Mouse (Mus musculus) neural tube, embryonic 15.5 days (tissue): ENCODE data around the gene Cpox. TPM values are rescaled to one million over a fixed set of nuclear protein-coding genes. Genes with fewer than 3 reads are reported as not detected.
A peak's percentile ranks its signal among the peaks of the same experiment; 100 is the strongest.

Source experiments
- ATAC-seq: fragments of 200-750 bp; cut with Nextera tagmentation; 2 replicates; pipeline ENCODE4 v1.8.0; 2017; ENCODE audit warnings: mild to moderate bottlenecking, moderate TSS enrichment, moderate library complexity; ENCODE audit not compliant: low FRiP score
- H3K27ac ChIP-seq: fragments of 300-500 bp; sonication (generic); replicated peaks from 2 replicates; pipeline ENCODE4 v1.5.1; 2015; ENCODE audit warnings: mild to moderate bottlenecking, inconsistent platforms
- H3K27me3 ChIP-seq: fragments of 300-500 bp; sonication (generic); replicated peaks from 2 replicates; pipeline ENCODE4 v1.6.1; 2015; ENCODE audit warnings: inconsistent platforms
- H3K36me3 ChIP-seq: fragments of 300-500 bp; sonication (generic); 2 replicates; pipeline ENCODE4 v1.6.1; 2015; ENCODE audit warnings: inconsistent platforms
- H3K4me1 ChIP-seq: fragments of 300-500 bp; sonication (generic); 2 replicates; pipeline ENCODE4 v1.6.1; 2015; ENCODE audit warnings: inconsistent platforms
- H3K4me2 ChIP-seq: fragments of 300-500 bp; sonication (generic); 2 replicates; pipeline ENCODE4 v1.6.1; 2015; ENCODE audit warnings: inconsistent platforms, mild to moderate bottlenecking, moderate library complexity
- H3K4me3 ChIP-seq: fragments of 300-500 bp; sonication (generic); replicated peaks from 2 replicates; pipeline ENCODE4 v1.5.1; 2015; ENCODE audit warnings: mild to moderate bottlenecking, inconsistent platforms
- H3K9ac ChIP-seq: fragments of 300-500 bp; sonication (generic); replicated peaks from 2 replicates; pipeline ENCODE4 v1.6.1; 2015; ENCODE audit warnings: mild to moderate bottlenecking, inconsistent platforms
- H3K9me3 ChIP-seq: fragments of 300-500 bp; sonication (generic); replicated peaks from 2 replicates; pipeline ENCODE4 v1.6.1; 2016; ENCODE audit warnings: inconsistent platforms
- WGBS: fragments of 180-500 bp; shearing (Covaris S2); methylation state at CpG from one replicate; pipeline ENCODE4 v1.1.7; 2015; ENCODE audit warnings: mixed read lengths; 5-methylcytosine and 5-hydroxymethylcytosine counted together
- polyA plus RNA-seq: library from polyadenylated mRNA; unstranded; fragments of >200 nt; fragmentation: Nextera tagmentation; extraction: Ambion mirVana; gene quantifications from 2 replicates; pipeline ENCODE4 v1.2.1, GENCODE M21; 2015

Gene Cpox
- polyA plus RNA-seq, result 15.8 and 20.3 TPM in 2 replicates

- Histone ChIP-seq H3K9ac (peak within 1 kb of the TSS; percentile 77), H3K9me3 (no peaks in the 10 kb centered on the region), H3K4me1 (peaks cover 23% of the 10 kb centered on the region), H3K4me3 (peak within 1 kb of the TSS; percentile 79), H3K27ac (peak within 1 kb of the TSS; percentile 85), H3K27me3 (no peaks in the 10 kb centered on the region), H3K36me3 (peaks cover 15% of the 10 kb centered on the region), H3K4me2 (peak within 1 kb of the TSS; percentile 65)
- peak; percentile 99 for ATAC-seq
- under 1% methylated on average over 47 of the region's 51 CpGs for WGBS
These were observed at the start of gene Cpox for GRCm38 (mm10) chr16:58669917-58670630. TSS of gene Cpox (plus strand) at chr16:58670292.

GRCm38 (mm10) chr16:58622377-58622776 lies 47.7 kb upstream of the Cpox start:
- no peak for ATAC-seq
- Histone ChIP-seq H3K4me3 (no peak overlapping the region), H3K27ac (no peak overlapping the region), H3K27me3 (no peaks in the 10 kb centered on the region), H3K4me1 (no peaks in the 10 kb centered on the region), H3K4me2 (no peak overlapping the region), H3K36me3 (no peaks in the 10 kb centered on the region), H3K9me3 (no peaks in the 10 kb centered on the region), H3K9ac (no peak overlapping the region)
- WGBS, result 91% methylated on average over 3 of the region's 3 CpGs

GRCm38 (mm10) chr16:58623114-58623513 lies 47.0 kb upstream of the Cpox start:
- WGBS, result 70% methylated on average over 4 of the region's 4 CpGs
- H3K9me3 ChIP-seq, result no peaks in the 10 kb centered on the region
- H3K9ac ChIP-seq, result no peak overlapping the region
- no peak overlapping the region for H3K4me3 ChIP-seq
- H3K27me3 ChIP-seq, result no peaks in the 10 kb centered on the region
- H3K36me3 ChIP-seq, result no peaks in the 10 kb centered on the region
- no peak overlapping the region for H3K4me2 ChIP-seq
- H3K4me1 ChIP-seq, result no peaks in the 10 kb centered on the region
- no peak for ATAC-seq
- H3K27ac ChIP-seq, result no peak overlapping the region

GRCm38 (mm10) chr16:58623944-58624343 lies 46.1 kb upstream of the Cpox start:
- Histone ChIP-seq H3K9me3 (no peaks in the 10 kb centered on the region), H3K27me3 (no peaks in the 10 kb centered on the region), H3K9ac (no peak overlapping the region), H3K4me2 (no peak overlapping the region), H3K4me3 (no peak overlapping the region), H3K27ac (no peak overlapping the region), H3K4me1 (no peaks in the 10 kb centered on the region), H3K36me3 (no peaks in the 10 kb centered on the region)
- no peak for ATAC-seq
- 90% methylated on average over 6 of the region's 6 CpGs for WGBS

- Histone ChIP-seq H3K4me3 (no peak overlapping the region), H3K4me1 (no peaks in the 10 kb centered on the region), H3K4me2 (no peak overlapping the region), H3K9ac (no peak overlapping the region), H3K27me3 (no peaks in the 10 kb centered on the region), H3K9me3 (no peaks in the 10 kb centered on the region), H3K27ac (no peak overlapping the region), H3K36me3 (no peaks in the 10 kb centered on the region)
- 91% methylated on average over 4 of the region's 4 CpGs for WGBS
- ATAC-seq, result no peak
These were observed 42.3 kb upstream of the Cpox start for GRCm38 (mm10) chr16:58627597-58628335.

GRCm38 (mm10) chr16:58628336-58628680 lies 41.8 kb upstream of the Cpox start:
- Histone ChIP-seq H3K4me1 (no peaks in the 10 kb centered on the region), H3K4me2 (no peak overlapping the region), H3K27ac (no peak overlapping the region), H3K27me3 (no peaks in the 10 kb centered on the region), H3K9ac (no peak overlapping the region), H3K9me3 (no peaks in the 10 kb centered on the region), H3K36me3 (no peaks in the 10 kb centered on the region), H3K4me3 (no peak overlapping the region)
- WGBS, result 100% methylated on average over 2 of the region's 2 CpGs
- ATAC-seq, result no peak

GRCm38 (mm10) chr16:58628968-58629367 lies 41.1 kb upstream of the Cpox start:
- H3K4me2 ChIP-seq, result no peak overlapping the region
- no peak overlapping the region for H3K27ac ChIP-seq
- 91% methylated on average over 5 of the region's 5 CpGs for WGBS
- no peak overlapping the region for H3K9ac ChIP-seq
- no peak for ATAC-seq
- H3K9me3 ChIP-seq, result no peaks in the 10 kb centered on the region
- no peak overlapping the region for H3K4me3 ChIP-seq
- H3K4me1 ChIP-seq, result no peaks in the 10 kb centered on the region
- no peaks in the 10 kb centered on the region for H3K27me3 ChIP-seq
- H3K36me3 ChIP-seq, result no peaks in the 10 kb centered on the region

- 68% methylated on average over 2 of the region's 2 CpGs for WGBS
- no peak overlapping the region for H3K4me2 ChIP-seq
- H3K9me3 ChIP-seq, result no peaks in the 10 kb centered on the region
- ATAC-seq, result no peak
- H3K4me1 ChIP-seq, result no peaks in the 10 kb centered on the region
- no peaks in the 10 kb centered on the region for H3K36me3 ChIP-seq
- no peak overlapping the region for H3K9ac ChIP-seq
- no peak overlapping the region for H3K27ac ChIP-seq
- H3K4me3 ChIP-seq, result no peak overlapping the region
- no peaks in the 10 kb centered on the region for H3K27me3 ChIP-seq
These were observed 40.4 kb upstream of the Cpox start for GRCm38 (mm10) chr16:58629736-58630135.

- Histone ChIP-seq H3K27me3 (no peaks in the 10 kb centered on the region), H3K4me2 (no peak overlapping the region), H3K9ac (no peak overlapping the region), H3K36me3 (no peaks in the 10 kb centered on the region), H3K9me3 (no peaks in the 10 kb centered on the region), H3K4me3 (no peak overlapping the region), H3K27ac (no peak overlapping the region), H3K4me1 (no peaks in the 10 kb centered on the region)
- WGBS, result 61% methylated on average over 2 of the region's 2 CpGs
- no peak for ATAC-seq
These were observed 34.2 kb upstream of the Cpox start for GRCm38 (mm10) chr16:58635866-58636265.

- WGBS, result 80% methylated on average over 4 of the region's 4 CpGs
- Histone ChIP-seq H3K4me1 (no peaks in the 10 kb centered on the region), H3K27me3 (no peaks in the 10 kb centered on the region), H3K4me3 (no peak overlapping the region), H3K9me3 (no peaks in the 10 kb centered on the region), H3K9ac (no peak overlapping the region), H3K27ac (no peak overlapping the region), H3K36me3 (no peaks in the 10 kb centered on the region), H3K4me2 (no peak overlapping the region)
- ATAC-seq, result no peak
These were observed 32.6 kb upstream of the Cpox start for GRCm38 (mm10) chr16:58637448-58637847.

- H3K27me3 ChIP-seq, result no peaks in the 10 kb centered on the region
- no peak overlapping the region for H3K4me2 ChIP-seq
- no peak for ATAC-seq
- H3K4me3 ChIP-seq, result no peak overlapping the region
- H3K9ac ChIP-seq, result no peak overlapping the region
- no peaks in the 10 kb centered on the region for H3K9me3 ChIP-seq
- H3K4me1 ChIP-seq, result no peaks in the 10 kb centered on the region
- H3K27ac ChIP-seq, result no peak overlapping the region
- 78% methylated on average over 7 of the region's 7 CpGs for WGBS
- no peaks in the 10 kb centered on the region for H3K36me3 ChIP-seq
These were observed 32.1 kb upstream of the Cpox start for GRCm38 (mm10) chr16:58638016-58638415.

GRCm38 (mm10) chr16:58638689-58639175 lies 31.4 kb upstream of the Cpox start, which contains the start of gene E330017A01Rik:
TSS of gene E330017A01Rik (minus strand) at chr16:58638739.
- ATAC-seq, result no peak
- Histone ChIP-seq H3K4me2 (no peak within 1 kb of the TSS), H3K27ac (no peak within 1 kb of the TSS), H3K9me3 (no peaks in the 10 kb centered on the region), H3K4me3 (no peak within 1 kb of the TSS), H3K4me1 (no peaks in the 10 kb centered on the region), H3K9ac (no peak within 1 kb of the TSS), H3K27me3 (no peaks in the 10 kb centered on the region), H3K36me3 (no peaks in the 10 kb centered on the region)
- WGBS, result 77% methylated on average over 3 of the region's 3 CpGs
